Mouse (Mus musculus) macrophage (primary cell): ENCODE results near the gene Ostf1. TPM values are rescaled to one million over a fixed set of nuclear protein-coding genes. Genes with fewer than 3 reads are reported as not detected.

Experiments
- H3K27ac ChIP-seq: fragments of 350-480 bp; formaldehyde crosslinking; 2 replicates; pipeline ENCODE4 v1.9.0; 2021
- H3K36me3 ChIP-seq: fragments of 350-480 bp; formaldehyde crosslinking; 2 replicates; pipeline ENCODE4 v1.9.0; 2021; ENCODE audit errors: inconsistent target
- H3K4me3 ChIP-seq: fragments of 350-480 bp; formaldehyde crosslinking; 2 replicates; pipeline ENCODE4 v1.9.0; 2021; ENCODE audit errors: inconsistent target
- H3K79me2 ChIP-seq: fragments of 350-480 bp; formaldehyde crosslinking; 2 replicates; pipeline ENCODE4 v1.9.0; 2021; ENCODE audit errors: inconsistent target
- WGBS: methylation state at CpG from one replicate; pipeline ENCODE4 v1.1.7; 2026; ENCODE audit warnings: inconsistent platforms; ENCODE audit not compliant: missing documents; 5-methylcytosine and 5-hydroxymethylcytosine counted together
- polyA plus RNA-seq: library from polyadenylated mRNA; stranded (reverse); fragments of 250-400 nt; gene quantifications from 3 replicates; pipeline ENCODE4 v1.2.4, GENCODE M21; 2018; ENCODE audit warnings: inconsistent platforms

Gene Ostf1
- polyA plus RNA-seq, 1 experiment from 2014 or later, result 583 TPM

DNA sequence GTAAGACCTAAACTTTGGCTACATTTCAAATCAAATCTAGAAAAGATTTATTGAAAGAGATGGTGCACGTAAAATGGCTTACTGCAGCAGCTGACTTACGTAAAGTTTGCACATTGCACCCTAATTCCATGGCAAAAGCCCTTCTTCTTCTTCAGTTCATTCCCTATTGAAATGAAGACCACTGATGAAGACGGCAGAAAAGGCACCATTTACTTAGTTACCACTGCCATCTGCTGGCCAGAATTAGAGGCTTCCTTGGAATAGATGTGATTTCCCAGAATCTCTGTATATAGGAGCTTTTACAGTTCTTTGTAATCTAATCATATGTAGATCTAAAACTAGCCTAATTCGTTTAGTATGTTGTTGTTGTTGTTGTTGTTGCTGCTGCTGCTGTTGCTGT, 83.0 kb downstream of the Ostf1 start:
- H3K4me3 ChIP-seq, result no peak overlapping the region
- H3K36me3 ChIP-seq, result no peaks in the 10 kb centered on the region
- H3K79me2 ChIP-seq, result no peaks in the 10 kb centered on the region
- no peak overlapping the region for H3K27ac ChIP-seq
- 15% methylated on average over 4 of the region's 4 CpGs for WGBS

Other genes with a start within 250 kb of the Ostf1 start
- gene Nmrk1, start 127 bp upstream of the Ostf1 start, polyA plus RNA-seq, result 16.2 to 41.4 TPM (median 17.9 TPM) in 3 replicates
- gene Carnmt1, start 38.9 kb upstream of the Ostf1 start, polyA plus RNA-seq, result 11.1 to 21.8 TPM (median 21.2 TPM) in 3 replicates
- gene D030056L22Rik, start 81.4 kb upstream of the Ostf1 start, polyA plus RNA-seq, result 4.2 to 11.3 TPM (median 7.3 TPM) in 3 replicates
- not detected in 3 replicates for gene Trpm6, start 118.2 kb upstream of the Ostf1 start, polyA plus RNA-seq